Mouse (Mus musculus): ENCODE data around the gene Xdh. TPM values are rescaled to one million over a fixed set of nuclear protein-coding genes. Genes with fewer than 3 reads are reported as not detected.
A peak's percentile ranks its signal among the peaks of the same experiment; 100 is the strongest.

The Xdh gene
- polyA plus RNA-seq, 1 experiment: 0.36 TPM

DNA sequence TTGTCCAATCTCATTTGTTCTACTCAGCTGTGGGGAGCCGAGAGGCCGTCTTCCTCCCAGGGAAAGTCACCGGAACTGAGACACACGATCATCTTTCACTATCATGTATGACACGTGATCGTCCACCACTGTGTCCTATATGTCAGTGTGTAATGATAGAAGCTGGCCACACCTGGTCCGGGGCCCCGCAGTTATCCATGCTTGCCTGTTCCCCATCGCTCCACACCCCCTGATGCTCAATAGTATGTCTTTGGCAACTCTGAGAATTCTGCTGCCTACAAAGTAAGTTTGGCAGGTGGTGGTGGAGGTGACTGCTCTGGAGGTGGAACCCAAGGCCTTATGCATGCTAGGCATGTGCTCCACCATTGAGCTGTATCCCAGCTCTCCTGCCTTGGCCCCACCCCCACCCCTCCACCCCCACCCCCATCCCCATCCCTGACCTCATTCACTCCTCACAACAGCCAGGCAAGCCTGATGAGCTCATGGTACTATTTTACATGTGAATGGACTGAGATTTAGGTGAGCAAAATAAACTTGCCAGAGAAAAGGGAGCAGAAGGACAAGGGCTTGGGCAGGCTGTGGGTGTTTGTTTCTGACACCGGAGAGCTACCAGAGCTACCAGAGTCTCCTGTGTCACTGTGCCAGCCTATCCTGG is 70.6 kb downstream of the Xdh start:
- peak; percentile 52 for DNase-seq (ENCODE audit: low read depth)
- TF ChIP-seq POLR2A (IDR thresholded peaks at IDR 0.05; ENCODE audit: borderline replicate concordance, extremely low read depth, insufficient read depth, insufficient read length, poor library complexity, severe bottlenecking): no peak
- no peak for TF ChIP-seq CTCF (IDR thresholded peaks at IDR 0.05; ENCODE audit: borderline replicate concordance, extremely low read depth, insufficient read depth, insufficient read length)

- no peak for DNase-seq (ENCODE audit: low read depth)
- TF ChIP-seq POLR2A (IDR thresholded peaks at IDR 0.05; ENCODE audit: borderline replicate concordance, extremely low read depth, insufficient read depth, insufficient read length, poor library complexity, severe bottlenecking) (no peak), CTCF (IDR thresholded peaks at IDR 0.05; ENCODE audit: borderline replicate concordance, extremely low read depth, insufficient read depth, insufficient read length) (no peak)
These were observed 74.3 kb downstream of the Xdh start for GRCm38 (mm10) chr17:73875674-73876073.

- TF ChIP-seq POLR2A (IDR thresholded peaks at IDR 0.05; ENCODE audit: borderline replicate concordance, extremely low read depth, insufficient read depth, insufficient read length, poor library complexity, severe bottlenecking) (no peak), CTCF (IDR thresholded peaks at IDR 0.05; ENCODE audit: borderline replicate concordance, extremely low read depth, insufficient read depth, insufficient read length) (no peak)
- no peak for DNase-seq (ENCODE audit: low read depth)
These were observed 74.7 kb downstream of the Xdh start for GRCm38 (mm10) chr17:73875268-73875667.

DNA sequence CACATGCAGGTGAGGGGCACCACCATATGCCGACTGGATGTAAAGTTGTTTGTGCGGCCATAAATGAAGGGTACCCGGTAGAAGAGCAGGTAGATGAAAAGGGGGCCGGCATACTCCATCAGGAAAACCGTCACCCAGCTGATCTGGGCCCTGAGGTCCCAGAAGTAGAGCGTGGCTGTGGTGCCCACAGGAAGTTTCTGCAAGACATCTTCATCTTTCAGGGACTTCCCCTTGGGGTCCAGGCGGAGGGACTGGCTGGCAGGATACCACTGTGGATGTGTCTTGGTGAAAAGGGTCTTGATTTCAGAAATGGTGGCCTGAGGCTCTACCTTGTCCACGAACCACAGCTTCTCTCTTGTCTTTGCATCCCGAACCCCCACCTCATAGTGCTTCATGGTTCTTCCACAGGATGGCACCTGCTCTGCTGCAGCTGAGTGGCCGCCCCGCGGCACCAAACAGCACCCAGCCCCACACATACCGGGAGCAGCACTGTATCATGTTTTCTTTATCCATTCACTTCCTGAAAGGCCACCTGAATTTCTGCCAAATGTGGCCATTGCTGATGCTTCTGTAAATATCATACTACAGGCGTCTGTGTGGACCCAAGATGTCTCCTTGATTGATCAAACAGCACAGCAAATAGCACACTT is 78.9 kb downstream of the Xdh start:
- TF ChIP-seq POLR2A (IDR thresholded peaks at IDR 0.05; ENCODE audit: borderline replicate concordance, extremely low read depth, insufficient read depth, insufficient read length, poor library complexity, severe bottlenecking) (no peak), CTCF (IDR thresholded peaks at IDR 0.05; ENCODE audit: borderline replicate concordance, extremely low read depth, insufficient read depth, insufficient read length) (no peak)
- no peak for DNase-seq (ENCODE audit: low read depth)

GRCm38 (mm10) chr17:73869008-73869685 is 80.8 kb downstream of the Xdh start:
- no peak for TF ChIP-seq CTCF (IDR thresholded peaks at IDR 0.05; ENCODE audit: borderline replicate concordance, extremely low read depth, insufficient read depth, insufficient read length)
- no peak for TF ChIP-seq POLR2A (IDR thresholded peaks at IDR 0.05; ENCODE audit: borderline replicate concordance, extremely low read depth, insufficient read depth, insufficient read length, poor library complexity, severe bottlenecking)
- DNase-seq (ENCODE audit: low read depth): no peak

- TF ChIP-seq CTCF (IDR thresholded peaks at IDR 0.05; ENCODE audit: borderline replicate concordance, extremely low read depth, insufficient read depth, insufficient read length): no peak
- TF ChIP-seq POLR2A (IDR thresholded peaks at IDR 0.05; ENCODE audit: borderline replicate concordance, extremely low read depth, insufficient read depth, insufficient read length, poor library complexity, severe bottlenecking): no peak
These were observed 96.3 kb downstream of the Xdh start for GRCm38 (mm10) chr17:73853717-73854116.

DNA sequence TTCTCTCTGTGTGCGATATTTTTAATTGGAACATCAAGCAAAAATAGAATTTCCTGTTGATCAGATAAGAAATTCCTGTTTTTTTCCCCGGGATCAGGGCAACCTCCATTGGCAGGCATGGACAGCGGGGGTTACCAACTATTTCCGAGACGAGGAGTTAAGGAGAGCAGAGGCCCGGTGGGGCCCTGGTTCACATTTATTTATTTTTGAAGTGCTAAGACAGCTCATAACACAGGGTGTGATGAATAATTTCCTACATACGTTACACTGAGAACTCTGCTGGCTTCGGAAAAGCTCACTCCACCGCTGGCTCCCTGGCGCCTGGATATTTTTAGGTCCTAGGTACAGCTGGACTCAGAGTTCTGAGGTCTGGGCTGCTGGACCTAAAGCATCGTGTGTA is 97.0 kb downstream of the Xdh start:
- no peak for TF ChIP-seq CTCF (IDR thresholded peaks at IDR 0.05; ENCODE audit: borderline replicate concordance, extremely low read depth, insufficient read depth, insufficient read length)
- no peak for TF ChIP-seq POLR2A (IDR thresholded peaks at IDR 0.05; ENCODE audit: borderline replicate concordance, extremely low read depth, insufficient read depth, insufficient read length, poor library complexity, severe bottlenecking)

More at GRCm38 (mm10) chr17:73853717-73854116, 96.3 kb downstream of the Xdh start:
- no peak for DNase-seq (ENCODE audit: low read depth)

DNA sequence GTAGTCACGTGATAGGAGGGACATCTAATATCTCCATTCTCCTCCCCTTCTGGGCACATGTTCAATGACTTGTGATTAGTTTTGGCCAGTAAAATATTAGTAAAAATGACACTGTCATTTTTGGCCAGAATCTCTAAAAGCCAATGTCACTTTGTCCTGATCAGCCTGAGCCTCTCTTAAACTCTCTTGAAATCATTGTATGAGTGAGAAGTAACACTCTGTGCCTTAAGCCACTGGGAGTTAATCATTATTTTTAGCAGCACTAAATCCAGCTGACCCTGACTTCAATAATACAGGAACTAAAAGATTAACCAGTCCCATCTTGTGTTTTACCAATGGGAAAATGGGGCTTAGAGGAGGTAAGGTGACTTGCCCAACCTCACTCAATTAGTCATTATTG is 102.6 kb downstream of the Xdh start:
- DNase-seq (ENCODE audit: low read depth): no peak
- no peak for TF ChIP-seq CTCF (IDR thresholded peaks at IDR 0.05; ENCODE audit: borderline replicate concordance, extremely low read depth, insufficient read depth, insufficient read length)
- TF ChIP-seq POLR2A (IDR thresholded peaks at IDR 0.05; ENCODE audit: borderline replicate concordance, extremely low read depth, insufficient read depth, insufficient read length, poor library complexity, severe bottlenecking): no peak

More for the DNA sequence above, 97.0 kb downstream of the Xdh start:
- no peak for DNase-seq (ENCODE audit: low read depth)

DNA sequence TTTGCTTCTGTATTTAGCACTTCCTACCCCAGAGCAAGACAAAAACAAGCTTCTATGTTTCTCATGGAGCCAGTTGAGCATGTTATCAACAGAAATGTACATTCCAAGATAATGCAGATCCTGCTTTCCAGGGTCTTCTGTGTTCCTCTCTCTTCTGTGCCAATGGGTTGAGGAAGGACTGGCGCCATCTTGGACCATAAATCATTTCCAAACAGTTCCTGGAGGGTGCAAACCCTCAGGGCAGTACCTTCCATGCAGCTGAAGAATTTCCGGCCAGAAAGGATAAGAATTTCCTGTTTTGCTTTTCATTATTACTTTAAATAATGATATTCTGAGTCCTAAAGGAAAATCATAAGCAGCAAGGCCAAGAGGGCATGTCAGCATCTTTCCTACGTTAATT is 104.4 kb downstream of the Xdh start:
- no peak for TF ChIP-seq POLR2A (IDR thresholded peaks at IDR 0.05; ENCODE audit: borderline replicate concordance, extremely low read depth, insufficient read depth, insufficient read length, poor library complexity, severe bottlenecking)
- no peak for TF ChIP-seq CTCF (IDR thresholded peaks at IDR 0.05; ENCODE audit: borderline replicate concordance, extremely low read depth, insufficient read depth, insufficient read length)
- DNase-seq (ENCODE audit: low read depth): no peak

DNA sequence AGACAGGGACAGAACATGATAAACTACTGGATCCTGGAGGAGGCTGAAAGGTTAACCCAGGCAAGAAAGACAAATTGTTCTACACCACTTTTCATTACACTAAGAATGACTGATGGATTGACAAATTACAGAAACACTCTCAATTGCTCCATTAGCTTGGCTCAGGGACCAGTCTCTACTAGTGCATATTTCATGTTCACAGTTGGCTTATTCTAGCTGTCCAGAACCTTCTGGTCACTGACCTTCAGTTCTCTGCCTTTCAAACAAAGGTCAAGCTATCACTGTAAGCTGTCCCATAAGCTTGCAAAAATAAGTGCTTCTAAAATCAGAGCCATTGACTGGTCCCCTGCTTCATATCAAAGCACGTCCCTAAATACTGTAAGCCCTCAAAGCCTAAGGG is 107.0 kb downstream of the Xdh start:
- no peak for TF ChIP-seq POLR2A (IDR thresholded peaks at IDR 0.05; ENCODE audit: borderline replicate concordance, extremely low read depth, insufficient read depth, insufficient read length, poor library complexity, severe bottlenecking)
- TF ChIP-seq CTCF (IDR thresholded peaks at IDR 0.05; ENCODE audit: borderline replicate concordance, extremely low read depth, insufficient read depth, insufficient read length): no peak
- no peak for DNase-seq (ENCODE audit: low read depth)

GRCm38 (mm10) chr17:73839876-73840275 is 110.1 kb downstream of the Xdh start:
- peak; percentile 40 for DNase-seq (ENCODE audit: low read depth)
